Mouse (Mus musculus) hematopoietic stem cell, adult 5-6 weeks (primary cell): ENCODE results near the gene Klc3. TPM values are rescaled to one million over a fixed set of nuclear protein-coding genes. Genes with fewer than 3 reads are reported as not detected.

Experiments
- ATAC-seq, 2 experiments: fragments of 125-278 bp in 1 of 2; replicated peaks in 1 of 2; 2 replicates each; pipeline ENCODE4 v1.8.0; 2016 to 2017; ENCODE audit warnings: inconsistent platforms in 2 of 2, mild to moderate bottlenecking in 2 of 2, moderate number of reproducible peaks in 2 of 2, low read depth in 1 of 2, moderate TSS enrichment in 1 of 2; ENCODE audit not compliant: low FRiP score in 2 of 2, poor library complexity in 2 of 2, severe bottlenecking in 2 of 2, insufficient read depth in 1 of 2, low TSS enrichment in 1 of 2
- total RNA-seq: library from RNA; stranded (forward); fragments of 172-1452, 232-1000 nt; gene quantifications from 2 replicates; pipeline ENCODE4 v1.2.3, GENCODE M21; 2017

The Klc3 gene
- total RNA-seq, 1 experiment from 2014 or later = 1.5 TPM

- no peak for ATAC-seq
Observed at GRCm38 (mm10) chr7:19375368-19375767, 28.5 kb downstream of the Klc3 start.

- no peak for ATAC-seq
Observed at GRCm38 (mm10) chr7:19373367-19373766, 30.5 kb downstream of the Klc3 start.

GRCm38 (mm10) chr7:19369823-19370425, 34.0 kb downstream of the Klc3 start:
- peak; percentile 88 for ATAC-seq

- ATAC-seq = no peak
Observed at GRCm38 (mm10) chr7:19368380-19368779, 35.5 kb downstream of the Klc3 start.

- no peak for ATAC-seq
Observed at GRCm38 (mm10) chr7:19365376-19365775, 38.5 kb downstream of the Klc3 start.

GRCm38 (mm10) chr7:19363881-19364280, 40.0 kb downstream of the Klc3 start:
- 0 out of 4 replicates have a peak, but pooled peaks of 1 of the 2 experiments have one; percentile 28 for ATAC-seq

GRCm38 (mm10) chr7:19362276-19362675, 41.6 kb downstream of the Klc3 start:
- no peak for ATAC-seq

- peak; percentile 19 to 51; a peak in 3 of 4 replicates for ATAC-seq
Observed at GRCm38 (mm10) chr7:19361720-19362119, 42.2 kb downstream of the Klc3 start.

- peak; percentile 47 to 65 for ATAC-seq
Observed at GRCm38 (mm10) chr7:19360944-19361343, 43.0 kb downstream of the Klc3 start.

GRCm38 (mm10) chr7:19359892-19360641, 43.8 kb downstream of the Klc3 start:
- peak; percentile 56 to 61; a peak in 3 of 4 replicates for ATAC-seq

GRCm38 (mm10) chr7:19359299-19359891, 44.5 kb downstream of the Klc3 start, which contains the start of the genes Cd3eap and Ppp1r13l:
Cd3eap (minus strand) TSS chr7:19359483.
Ppp1r13l (plus strand) TSS chr7:19359749.
- peak; percentile 58 to 68 for ATAC-seq

- no peak for ATAC-seq
Observed at GRCm38 (mm10) chr7:19358634-19359033, 45.3 kb downstream of the Klc3 start.

- no peak for ATAC-seq
Observed at GRCm38 (mm10) chr7:19357381-19358375, 46.2 kb downstream of the Klc3 start.

GRCm38 (mm10) chr7:19356311-19356710, 47.6 kb downstream of the Klc3 start:
- ATAC-seq = no peak

GRCm38 (mm10) chr7:19354991-19355390, 48.9 kb downstream of the Klc3 start:
- ATAC-seq = no peak

GRCm38 (mm10) chr7:19350221-19350620, 53.7 kb downstream of the Klc3 start:
- no peak for ATAC-seq

- no peak for ATAC-seq
Observed at GRCm38 (mm10) chr7:19349188-19349915, 54.6 kb downstream of the Klc3 start.
